Mouse (Mus musculus) kidney, postnatal 25 days (tissue): ENCODE results near the gene Cc2d1b.

Source experiments
- DNase-seq, 2 experiments: peaks; one replicate each; pipeline ENCODE4 v3.0.0; 2021; ENCODE audit warnings: mixed read lengths in 2 of 2

The Cc2d1b gene

DNA sequence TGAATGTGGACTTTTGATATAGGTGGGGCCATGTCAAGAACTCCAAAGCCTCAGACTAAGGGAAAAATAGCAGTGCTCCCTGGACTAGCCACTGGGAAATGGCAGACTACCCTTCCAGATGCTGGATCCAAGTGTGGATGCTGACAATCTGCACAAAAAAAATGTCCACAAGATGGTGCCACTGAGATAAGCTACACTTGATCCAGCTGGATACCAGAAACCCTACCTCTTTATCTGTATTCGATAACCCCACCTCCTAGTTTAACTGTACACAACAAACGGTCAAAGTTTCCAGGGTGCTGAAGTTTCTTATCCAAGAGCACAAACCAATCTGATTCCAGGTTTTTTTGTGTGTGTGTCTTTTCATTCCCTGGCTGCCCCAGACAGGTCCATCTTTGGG, 44.7 kb downstream of the Cc2d1b start:
- peak in 1 of 2 experiments; percentile 34 for DNase-seq
